Mouse (Mus musculus): ENCODE results near the gene Hsp90ab1. TPM values are rescaled to one million over a fixed set of nuclear protein-coding genes. Genes with fewer than 3 reads are reported as not detected.

Gene Hsp90ab1
- polyA plus RNA-seq, 1 experiment from 2014 or later: 750 TPM

DNA sequence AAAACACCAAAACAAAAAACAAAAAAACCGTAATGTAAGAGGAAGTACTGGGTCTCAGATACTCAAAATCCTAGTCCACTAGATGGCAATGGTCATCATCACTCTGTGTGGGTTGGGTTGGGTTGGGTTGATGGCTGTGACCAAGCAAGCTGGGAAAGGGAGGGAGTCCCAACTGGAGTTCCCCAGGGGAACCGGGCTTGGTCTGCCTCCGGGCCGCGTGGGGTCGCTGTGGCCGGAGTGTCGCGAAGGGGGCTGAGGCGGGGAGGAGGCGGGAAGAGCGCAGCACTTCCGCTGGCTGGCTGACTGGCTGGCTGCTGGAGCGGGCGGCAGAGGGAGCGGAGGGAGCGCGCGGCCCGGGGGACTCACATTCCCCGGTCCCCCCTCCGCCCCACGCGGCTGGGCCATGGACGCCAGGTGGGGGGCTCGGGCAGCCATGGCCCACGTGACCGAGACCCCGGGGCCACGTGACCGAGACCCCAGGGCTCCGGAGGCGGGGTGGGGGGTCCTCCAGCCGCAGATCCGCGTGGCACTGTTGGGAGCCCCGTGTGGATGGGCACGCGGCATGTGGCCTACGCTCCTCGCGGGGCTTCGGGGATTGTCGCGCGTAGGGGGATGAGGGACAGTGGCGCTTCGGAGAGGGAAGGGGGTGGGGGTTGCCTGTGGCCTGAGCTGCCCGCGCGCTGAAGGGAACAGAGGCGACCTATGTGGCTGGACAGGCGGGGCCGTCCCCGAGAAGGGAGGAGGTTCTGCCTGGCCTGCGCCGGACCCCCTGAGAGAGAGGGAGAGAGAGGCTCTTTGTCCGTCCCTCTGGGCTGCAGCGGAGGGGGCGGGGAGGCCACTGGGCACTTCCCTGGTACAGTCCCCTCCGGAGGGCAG is 9.2 kb downstream of the Hsp90ab1 start, which contains the start of gene Slc35b2:
Gene Slc35b2, plus strand, starts transcription at position 220 of the 876 bp plus-strand sequence.
- under 1% methylated on average over 55 of the region's 61 CpGs for WGBS
- H3K36me3 ChIP-seq (ENCODE audit: control insufficient read depth, insufficient read depth, low read length): peaks cover 17% of the 10 kb centered on the region
- peak within 1 kb of the TSS; percentile 82 for H3K4me3 ChIP-seq (ENCODE audit: low read depth, low read length)
- H3K27me3 ChIP-seq (ENCODE audit: control insufficient read depth, insufficient read depth, low read length): no peaks in the 10 kb centered on the region
- no peaks in the 10 kb centered on the region for H3K4me1 ChIP-seq (replicated peaks; ENCODE audit: control insufficient read depth, insufficient read depth)
- peak within 1 kb of the TSS; percentile 90 for H3K9ac ChIP-seq (ENCODE audit: low read length)
- H3K27ac ChIP-seq (replicated peaks): peak within 1 kb of the TSS; percentile 85
- peak within 1 kb of the TSS; percentile 97 for H3K4me2 ChIP-seq (replicated peaks; ENCODE audit: low read depth)
- no peaks in the 10 kb centered on the region for H3K9me3 ChIP-seq (ENCODE audit: control insufficient read depth, low read length)
- no peak for TF ChIP-seq EP300 (optimal IDR thresholded peaks at IDR 0.05)
- TF ChIP-seq CTCF (IDR thresholded peaks at IDR 0.05; ENCODE audit: low read depth): peak; percentile 94
- DNase-seq (ENCODE audit: low spot score) (peak; percentile 96), ATAC-seq (ENCODE audit: low FRiP score, low TSS enrichment) (peak; percentile 90)

DNA sequence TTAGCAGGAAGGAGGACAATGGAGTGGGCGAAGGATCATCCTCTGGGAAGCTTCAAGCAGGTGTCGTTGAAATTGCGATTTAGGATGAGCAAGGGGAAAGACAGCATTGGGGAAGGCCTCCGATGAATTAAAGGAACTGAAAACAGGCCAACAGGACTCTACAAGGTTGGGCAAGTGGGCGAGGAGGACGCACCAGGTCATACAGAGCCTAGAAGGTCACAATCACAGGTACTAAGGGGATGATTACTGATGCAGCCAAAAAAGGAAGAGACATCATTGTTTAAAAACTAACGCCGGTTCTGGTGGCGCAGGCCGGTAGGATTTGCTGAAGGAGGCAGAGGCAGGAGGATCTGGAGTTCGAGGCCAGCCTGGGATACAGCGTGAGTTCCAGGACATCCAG is 9.9 kb downstream of the Hsp90ab1 start:
- no peak overlapping the region for H3K4me2 ChIP-seq (replicated peaks; ENCODE audit: low read depth)
- H3K9me3 ChIP-seq (ENCODE audit: control insufficient read depth, low read length): no peaks in the 10 kb centered on the region
- H3K27ac ChIP-seq (replicated peaks): no peak overlapping the region
- TF ChIP-seq CTCF (IDR thresholded peaks at IDR 0.05; ENCODE audit: low read depth): no peak
- TF ChIP-seq EP300 (optimal IDR thresholded peaks at IDR 0.05): no peak
- peaks cover 11% of the 10 kb centered on the region for H3K36me3 ChIP-seq (ENCODE audit: control insufficient read depth, insufficient read depth, low read length)
- no peak overlapping the region for H3K4me3 ChIP-seq (ENCODE audit: low read depth, low read length)
- H3K9ac ChIP-seq (ENCODE audit: low read length): no peak overlapping the region
- DNase-seq (ENCODE audit: low spot score) (no peak), ATAC-seq (ENCODE audit: low FRiP score, low TSS enrichment) (no peak)
- H3K4me1 ChIP-seq (replicated peaks; ENCODE audit: control insufficient read depth, insufficient read depth): no peaks in the 10 kb centered on the region
- H3K27me3 ChIP-seq (ENCODE audit: control insufficient read depth, insufficient read depth, low read length): no peaks in the 10 kb centered on the region
- 75% methylated on average over 12 of the region's 12 CpGs for WGBS

DNA sequence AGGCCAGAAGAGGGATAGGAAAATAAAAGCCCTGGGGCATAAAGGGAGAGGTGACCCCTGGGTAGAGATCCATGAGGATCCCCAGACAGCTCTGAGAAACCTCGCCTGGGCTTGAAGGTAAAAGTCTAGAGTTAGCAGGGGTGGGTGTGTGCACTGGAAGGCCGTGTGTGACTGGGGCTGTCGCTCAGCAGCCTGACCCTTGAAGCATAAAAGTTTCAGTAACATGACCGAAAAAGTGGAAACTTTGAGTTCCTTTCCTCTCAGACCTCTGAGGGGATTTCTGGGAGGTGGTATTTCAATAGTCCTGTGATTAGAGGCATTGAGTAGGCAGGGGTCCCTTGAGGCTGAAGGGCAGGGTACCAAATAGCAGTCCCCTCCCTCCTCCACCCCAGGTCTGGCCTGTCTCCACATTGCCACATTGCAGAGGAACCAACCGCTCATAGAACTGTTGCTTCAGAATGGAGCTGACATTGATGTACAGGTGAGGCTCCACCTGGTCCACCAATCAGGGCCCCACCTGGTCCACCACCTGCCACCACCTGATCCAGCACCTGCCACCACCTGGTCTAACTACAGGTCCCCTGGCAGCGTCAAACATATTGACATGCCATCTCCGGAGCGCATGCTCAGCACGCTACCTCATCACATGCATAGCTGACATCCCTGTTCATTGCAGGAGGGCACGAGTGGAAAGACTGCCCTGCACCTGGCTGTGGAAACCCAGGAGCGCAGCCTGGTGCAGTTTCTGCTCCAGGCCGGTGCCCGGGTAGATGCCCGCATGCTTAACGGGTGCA is 13.1 kb downstream of the Hsp90ab1 start:
- peaks cover 3% of the 10 kb centered on the region; the same call in 1 of the 2 replicates for H3K4me1 ChIP-seq (replicated peaks; ENCODE audit: control insufficient read depth, insufficient read depth)
- no peak overlapping the region for H3K9ac ChIP-seq (ENCODE audit: low read length)
- no peak for DNase-seq (ENCODE audit: low spot score)
- H3K27ac ChIP-seq (replicated peaks): no peak overlapping the region
- H3K4me3 ChIP-seq (ENCODE audit: low read depth, low read length): no peak overlapping the region
- no peaks in the 10 kb centered on the region for H3K27me3 ChIP-seq (ENCODE audit: control insufficient read depth, insufficient read depth, low read length)
- no peak overlapping the region for H3K4me2 ChIP-seq (replicated peaks; ENCODE audit: low read depth)
- no peaks in the 10 kb centered on the region for H3K9me3 ChIP-seq (ENCODE audit: control insufficient read depth, low read length)
- TF ChIP-seq CTCF (IDR thresholded peaks at IDR 0.05; ENCODE audit: low read depth) (no peak), EP300 (optimal IDR thresholded peaks at IDR 0.05) (no peak)
- 80% methylated on average over 15 of the region's 15 CpGs for WGBS
- H3K36me3 ChIP-seq (ENCODE audit: control insufficient read depth, insufficient read depth, low read length): no peaks in the 10 kb centered on the region
- ATAC-seq (ENCODE audit: low FRiP score, low TSS enrichment): no peak

DNA sequence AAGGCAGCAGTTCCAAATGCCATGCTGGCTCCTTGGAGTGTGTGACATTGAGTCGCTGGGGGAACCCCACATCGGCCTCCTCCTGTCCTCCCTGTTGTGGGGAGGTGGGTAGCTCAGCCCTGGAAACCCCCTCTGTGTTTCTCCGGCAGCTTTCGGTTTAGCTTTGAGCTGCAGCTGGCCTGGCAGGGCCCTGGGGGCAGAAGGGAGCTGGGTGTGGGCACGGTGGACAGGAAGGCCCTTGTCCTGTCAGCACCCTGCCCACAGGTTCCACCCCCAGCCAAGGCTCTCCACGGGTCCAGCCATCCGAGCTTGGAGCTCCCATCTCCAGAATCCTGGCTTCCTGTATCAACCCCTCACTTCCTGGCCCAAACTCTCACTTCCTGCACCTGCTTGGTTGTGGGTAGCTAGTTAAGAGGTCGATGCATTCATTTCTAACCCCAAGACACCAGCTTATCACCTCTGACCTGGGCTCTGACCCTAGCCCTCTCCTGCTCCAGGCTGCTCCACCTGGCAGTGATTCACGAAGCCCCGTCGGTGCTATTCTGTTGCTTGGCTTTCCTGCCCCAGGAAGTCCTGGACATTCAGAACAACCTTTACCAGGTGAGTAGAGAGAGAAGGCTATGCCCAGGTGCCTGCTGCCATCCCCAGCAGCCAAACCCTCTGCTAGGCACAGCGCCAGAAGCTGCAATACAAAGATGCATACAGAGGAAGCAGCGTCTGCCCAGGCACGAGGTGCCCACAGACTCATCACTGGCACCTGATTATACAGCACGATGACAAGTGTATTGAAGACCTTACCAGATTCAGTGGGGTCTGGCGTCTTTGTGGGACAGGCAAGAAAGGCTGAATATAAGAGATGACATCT is 14.8 kb downstream of the Hsp90ab1 start:
- Histone ChIP-seq H3K9me3 (ENCODE audit: control insufficient read depth, low read length) (no peaks in the 10 kb centered on the region), H3K27ac (replicated peaks) (no peak overlapping the region), H3K4me2 (replicated peaks; ENCODE audit: low read depth) (no peak overlapping the region), H3K9ac (ENCODE audit: low read length) (no peak overlapping the region), H3K36me3 (ENCODE audit: control insufficient read depth, insufficient read depth, low read length) (no peaks in the 10 kb centered on the region), H3K27me3 (ENCODE audit: control insufficient read depth, insufficient read depth, low read length) (no peaks in the 10 kb centered on the region), H3K4me3 (ENCODE audit: low read depth, low read length) (no peak overlapping the region), H3K4me1 (replicated peaks; ENCODE audit: control insufficient read depth, insufficient read depth) (peaks cover 3% of the 10 kb centered on the region; the same call in 1 of the 2 replicates)
- ATAC-seq (ENCODE audit: low FRiP score, low TSS enrichment) (no peak), DNase-seq (ENCODE audit: low spot score) (no peak)
- 74% methylated on average over 16 of the region's 16 CpGs for WGBS
- TF ChIP-seq EP300 (optimal IDR thresholded peaks at IDR 0.05) (no peak), CTCF (IDR thresholded peaks at IDR 0.05; ENCODE audit: low read depth) (no peak)

DNA sequence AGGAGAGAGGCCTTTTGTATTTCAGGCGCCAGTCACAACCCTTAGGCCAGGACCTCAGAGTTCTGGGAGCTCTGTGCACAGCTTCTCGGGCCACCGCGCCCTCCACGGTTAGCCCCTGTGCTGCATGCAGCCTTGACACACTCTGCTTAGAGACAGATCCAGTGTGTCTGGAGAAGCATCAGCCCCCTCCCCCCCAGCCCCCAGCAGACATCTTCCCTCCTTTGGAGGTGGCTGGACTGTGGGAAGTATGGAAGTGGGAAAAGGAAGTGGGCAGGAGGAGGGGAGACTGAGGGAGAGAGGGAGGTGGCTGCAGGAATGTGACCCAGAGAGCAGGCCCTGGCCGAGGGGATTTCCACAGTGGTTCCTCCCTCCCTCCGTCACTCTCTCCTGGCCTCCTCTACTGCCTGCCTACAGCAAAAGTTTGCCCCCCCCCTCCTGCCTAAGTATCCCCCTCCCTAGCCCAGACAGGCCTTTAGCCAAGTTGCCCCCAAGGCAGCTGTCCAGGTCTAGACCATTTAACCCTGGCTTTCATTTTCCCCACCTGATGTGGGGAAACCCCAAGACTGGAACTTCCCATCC is 15.7 kb downstream of the Hsp90ab1 start:
- peaks cover 3% of the 10 kb centered on the region; the same call in 1 of the 2 replicates for H3K4me1 ChIP-seq (replicated peaks; ENCODE audit: control insufficient read depth, insufficient read depth)
- no peak overlapping the region for H3K4me2 ChIP-seq (replicated peaks; ENCODE audit: low read depth)
- H3K9me3 ChIP-seq (ENCODE audit: control insufficient read depth, low read length): no peaks in the 10 kb centered on the region
- H3K27ac ChIP-seq (replicated peaks): no peak overlapping the region
- H3K36me3 ChIP-seq (ENCODE audit: control insufficient read depth, insufficient read depth, low read length): no peaks in the 10 kb centered on the region
- H3K9ac ChIP-seq (ENCODE audit: low read length): no peak overlapping the region
- no peak for DNase-seq (ENCODE audit: low spot score)
- WGBS: 63% methylated on average over 7 of the region's 7 CpGs
- no peak for ATAC-seq (ENCODE audit: low FRiP score, low TSS enrichment)
- no peak for TF ChIP-seq CTCF (IDR thresholded peaks at IDR 0.05; ENCODE audit: low read depth)
- no peak for TF ChIP-seq EP300 (optimal IDR thresholded peaks at IDR 0.05)
- no peaks in the 10 kb centered on the region for H3K27me3 ChIP-seq (ENCODE audit: control insufficient read depth, insufficient read depth, low read length)
- H3K4me3 ChIP-seq (ENCODE audit: low read depth, low read length): no peak overlapping the region
